10 mouse cellular contexts compared by ENCODE assay signal in the genomic region with DNA sequence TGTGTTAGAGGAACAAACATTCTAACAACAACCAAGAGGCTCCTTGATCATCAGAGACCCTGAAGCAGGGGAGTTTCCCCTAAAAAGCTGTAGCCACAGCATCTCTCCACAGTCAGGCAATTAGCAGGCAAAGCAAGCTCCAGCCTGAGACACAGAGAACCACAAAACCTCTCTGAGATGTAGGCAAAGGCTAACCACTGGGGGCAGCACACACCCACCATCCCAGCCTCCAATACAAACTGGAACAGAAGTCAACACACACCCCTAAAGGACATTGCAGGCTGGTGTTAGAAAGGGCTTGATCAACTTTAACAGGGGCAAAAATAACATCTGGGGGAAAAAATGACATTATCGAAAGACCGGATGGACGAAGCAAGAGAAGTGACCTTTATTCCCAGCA. TPM values are rescaled to one million over a fixed set of nuclear protein-coding genes. Genes with fewer than 3 reads are reported as not detected.
DNase-seq lines count a peak whose midpoint lies in the region; ATAC-seq and TF ChIP-seq lines count a peak whose summit lies in the region.
"Had no signal": no experiment of that assay in that cellular context is flagged by ENCODE, and none has a peak within 500 bp of the region (broad histone marks: within the 10 kb centered on the region; RNA-seq: fewer than 3 reads in every experiment).

No protein-coding gene starts in this region.

- no peaks in the 10 kb centered on the region; the same call in 1 of the 2 replicates for H3K9me3 ChIP-seq in G1E (replicated peaks)
- no peaks in the 10 kb centered on the region for H3K9me3 ChIP-seq in neural tube, embryonic 15.5 days (replicated peaks)
- H3K9me3 ChIP-seq: embryonic facial prominence, embryonic 12.5 days had no signal

- H3K4me3 ChIP-seq in G1E (ENCODE audit: low read depth, low read length): no peak overlapping the region
- no peak overlapping the region for H3K4me3 ChIP-seq in neural tube, embryonic 15.5 days (replicated peaks)
- H3K4me3 ChIP-seq: embryonic facial prominence, embryonic 12.5 days had no signal

- no peak overlapping the region for H3K4me2 ChIP-seq in neural tube, embryonic 15.5 days
- H3K4me2 ChIP-seq: embryonic facial prominence, embryonic 12.5 days had no signal

- H3K36me3 ChIP-seq in G1E (replicated peaks): peaks cover 72% of the 10 kb centered on the region
- H3K36me3 ChIP-seq in neural tube, embryonic 15.5 days: peaks cover 9% of the 10 kb centered on the region

- peak; percentile 43 for DNase-seq in kidney, adult 18-20 months
- no peak for DNase-seq in kidney, adult 11 months
- DNase-seq in G1E (ENCODE audit: low spot score): peak; percentile 61
- DNase-seq in cerebellum, postnatal 36 days: peak; percentile 19 to 30
- DNase-seq in kidney, postnatal 25 days: peak; percentile 55 to 60
- DNase-seq in urinary bladder, postnatal 36 days (ENCODE audit: low spot score in 2 of 2): no peak
- no peak for DNase-seq in left cerebral cortex, adult 18-20 months (ENCODE audit: low spot score in 2 of 2)

- no peak overlapping the region for H3K9ac ChIP-seq in neural tube, embryonic 15.5 days (replicated peaks)
- H3K9ac ChIP-seq: embryonic facial prominence, embryonic 12.5 days had no signal

- no peaks in the 10 kb centered on the region for H3K27me3 ChIP-seq in G1E (ENCODE audit: insufficient read depth, low read length)
- no peaks in the 10 kb centered on the region for H3K27me3 ChIP-seq in neural tube, embryonic 15.5 days (replicated peaks)
- H3K27me3 ChIP-seq: embryonic facial prominence, embryonic 12.5 days had no signal

- no peak overlapping the region for H3K27ac ChIP-seq in neural tube, embryonic 15.5 days (replicated peaks)
- H3K27ac ChIP-seq: embryonic facial prominence, embryonic 12.5 days; macrophage had no signal

- peak; percentile 71; the same call in 1 of the 2 replicates for ATAC-seq in G1E (ENCODE audit: extremely low read depth, insufficient number of reproducible peaks, low FRiP score, poor library complexity, severe bottlenecking)
- ATAC-seq in neural tube, embryonic 15.5 days (ENCODE audit: low FRiP score): peak; percentile 43; the same call in 1 of the 2 replicates

- 60% methylated on average over 3 of the region's 3 CpGs for WGBS in neural tube, embryonic 15.5 days

- peaks cover 21% of the 10 kb centered on the region for H3K4me1 ChIP-seq in G1E (ENCODE audit: insufficient read depth, low read depth, low read length)
- peaks cover 15% of the 10 kb centered on the region for H3K4me1 ChIP-seq in neural tube, embryonic 15.5 days

- TF ChIP-seq CTCF in G1E (IDR thresholded peaks at IDR 0.05; ENCODE audit: low read depth, low read length): peak; percentile 28; the same call in 1 of the 2 replicates

RNA-seq across cellular contexts. Expression of gene Ralb, which starts 20.1 kb away (rescaled TPM):
- total RNA-seq in G1E (2014; fragmentation: Nextera tagmentation): 37.4 and 39.9 TPM in 2 replicates
- 91.8 and 97.4 TPM in 2 replicates for total RNA-seq in G1E (2017)
- polyA plus RNA-seq in G1E (2012): 51.5 and 60.5 TPM in 2 replicates
- polyA plus RNA-seq in neural tube, embryonic 15.5 days (2015; fragmentation: Nextera tagmentation; extraction: Ambion mirVana): 65.3 and 83.4 TPM in 2 replicates
- 10 to 100 TPM; 23.0 to 23.9 TPM for total RNA-seq in left cerebral cortex, adult 18-20 months (2021)

RNA-seq across cellular contexts. Expression of gene Tmem185b, which starts 41.5 kb away (rescaled TPM):
- total RNA-seq in G1E (2014; fragmentation: Nextera tagmentation) (17.5 and 27.7 TPM in 2 replicates), G1E (2017) (33.8 and 35.9 TPM in 2 replicates)
- 58.0 and 72.1 TPM in 2 replicates for polyA plus RNA-seq in G1E (2012)
- 17.5 and 18.6 TPM in 2 replicates for polyA plus RNA-seq in neural tube, embryonic 15.5 days (2015; fragmentation: Nextera tagmentation; extraction: Ambion mirVana)
- 10 to 100 TPM; 15.6 to 18.2 TPM for total RNA-seq in left cerebral cortex, adult 18-20 months (2021)

Comparison
In these comparisons a context has a peak if more than half of its experiments do, and no peak if none do; other contexts are left out.
1. DNase-seq: peak in kidney, adult 18-20 months (single experiment), G1E (single experiment), cerebellum, postnatal 36 days (2 of 2) and kidney, postnatal 25 days (2 of 2); none in kidney, adult 11 months (single experiment), urinary bladder, postnatal 36 days (0 of 2) and left cerebral cortex, adult 18-20 months (0 of 2).